8 mouse cellular contexts compared by ENCODE assay signal in the genomic region with DNA sequence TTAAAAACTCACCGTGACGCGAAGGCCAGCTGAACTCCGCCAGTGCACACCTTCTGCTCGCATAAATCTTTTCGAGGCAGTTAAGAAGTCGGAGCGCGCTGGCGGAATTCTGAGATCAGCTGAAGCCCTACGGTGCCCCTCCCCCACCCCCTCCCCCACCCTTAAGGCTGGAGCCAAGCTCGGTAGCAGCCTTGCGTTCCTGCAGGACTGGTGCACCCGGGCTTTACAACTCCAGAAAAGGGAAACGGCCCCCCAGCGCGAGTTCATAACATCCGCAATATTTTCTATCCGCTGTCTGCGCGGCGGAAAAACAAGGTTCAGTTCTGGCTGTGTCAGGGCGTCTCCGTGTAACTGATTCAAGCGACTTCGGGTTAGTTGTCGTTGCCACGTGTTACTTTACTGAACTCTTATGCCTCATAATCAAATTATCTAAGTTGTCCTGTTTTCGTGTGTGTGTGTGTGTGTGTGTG. TPM values are rescaled to one million over a fixed set of nuclear protein-coding genes. Genes with fewer than 3 reads are reported as not detected.
DNase-seq lines count a peak whose midpoint lies in the region; ATAC-seq and TF ChIP-seq lines count a peak whose summit lies in the region.

Gene Tgif1, minus strand, starts transcription at position 111 of the 470 bp plus-strand sequence.

- H3K4me2 ChIP-seq in limb, embryonic 14.5 days (replicated peaks; ENCODE audit: low read depth, low read length, severe bottlenecking), result peak within 1 kb of the TSS; percentile 76
- peak within 1 kb of the TSS; percentile 97 for H3K4me2 ChIP-seq in midbrain, embryonic 14.5 days (ENCODE audit: low read length)

- H3K27me3 ChIP-seq in forebrain, embryonic 10.5 days (ENCODE audit: poor library complexity, severe bottlenecking), result peaks cover 6% of the 10 kb centered on the region; the same call in 1 of the 2 replicates
- H3K27me3 ChIP-seq in limb, embryonic 14.5 days (ENCODE audit: control insufficient read depth, insufficient read depth, low read length), result no peaks in the 10 kb centered on the region
- H3K27me3 ChIP-seq in midbrain, embryonic 14.5 days (ENCODE audit: control insufficient read depth, insufficient read depth, low read length), result peaks cover 11% of the 10 kb centered on the region; the same call in 1 of the 2 replicates

- H3K4me3 ChIP-seq in forebrain, embryonic 10.5 days, result peak within 1 kb of the TSS; percentile 78
- H3K4me3 ChIP-seq in limb, embryonic 14.5 days (replicated peaks; ENCODE audit: low read length), result peak within 1 kb of the TSS; percentile 69
- H3K4me3 ChIP-seq in midbrain, embryonic 14.5 days (replicated peaks; ENCODE audit: low read depth, low read length), result peak within 1 kb of the TSS; percentile 53

- H3K36me3 ChIP-seq in forebrain, embryonic 10.5 days (replicated peaks), result no peaks in the 10 kb centered on the region
- H3K36me3 ChIP-seq in limb, embryonic 14.5 days (ENCODE audit: control insufficient read depth, insufficient read depth, low read length), result no peaks in the 10 kb centered on the region
- H3K36me3 ChIP-seq in midbrain, embryonic 14.5 days (ENCODE audit: control insufficient read depth, insufficient read depth, low read length), result no peaks in the 10 kb centered on the region

- peaks cover 49% of the 10 kb centered on the region for H3K4me1 ChIP-seq in forebrain, embryonic 10.5 days
- 0 out of 2 replicates have a peak, but pooled peaks cover 4% of the 10 kb centered on the region for H3K4me1 ChIP-seq in limb, embryonic 14.5 days (ENCODE audit: control insufficient read depth, insufficient read depth, low read length)
- peaks cover 37% of the 10 kb centered on the region for H3K4me1 ChIP-seq in midbrain, embryonic 14.5 days (ENCODE audit: control insufficient read depth, insufficient read depth, low read length)

- peak; percentile 69 to 75 for DNase-seq in CD8-positive naive resting alpha-beta T cell, adult 2 months (ENCODE audit: low read depth in 2 of 2, low spot score in 2 of 2)
- peak; percentile 79 for DNase-seq in T-cell, adult 2 months (ENCODE audit: low spot score)
- DNase-seq in forebrain, embryonic 10.5 days (ENCODE audit: extremely low spot score, low spot score), result peak; percentile 81
- DNase-seq in limb, embryonic 14.5 days (ENCODE audit: low spot score), result peak; percentile 70
- peak; percentile 76 for DNase-seq in midbrain, embryonic 14.5 days
- DNase-seq in testis, postnatal 10 days (ENCODE audit: low spot score), result peak; percentile 62
- no peak for DNase-seq in cerebellum, adult 18-20 months

- peak within 1 kb of the TSS; percentile 98 for H3K27ac ChIP-seq in forebrain, embryonic 10.5 days
- peak within 1 kb of the TSS; percentile 95 for H3K27ac ChIP-seq in limb, embryonic 14.5 days (replicated peaks; ENCODE audit: low read depth, low read length)
- H3K27ac ChIP-seq in midbrain, embryonic 14.5 days (replicated peaks; ENCODE audit: low read depth, low read length), result peak within 1 kb of the TSS; percentile 81

- no peak for ATAC-seq in hematopoietic stem cell, adult 5-6 weeks (replicated peaks in 1 of 2; ENCODE audit: insufficient read depth in 1 of 2, low FRiP score in 2 of 2, low TSS enrichment in 1 of 2, low read depth in 1 of 2, poor library complexity in 2 of 2, severe bottlenecking in 2 of 2)
- ATAC-seq in limb, embryonic 14.5 days (ENCODE audit: low FRiP score, low read depth), result peak; percentile 11
- ATAC-seq in midbrain, embryonic 14.5 days (ENCODE audit: low FRiP score, low TSS enrichment), result peak; percentile 25; the same call in 1 of the 2 replicates

- H3K9me3 ChIP-seq in forebrain, embryonic 10.5 days, result no peaks in the 10 kb centered on the region
- no peaks in the 10 kb centered on the region for H3K9me3 ChIP-seq in limb, embryonic 14.5 days (ENCODE audit: control insufficient read depth, low read length)
- H3K9me3 ChIP-seq in midbrain, embryonic 14.5 days (ENCODE audit: control insufficient read depth, low read length), result no peaks in the 10 kb centered on the region

- H3K9ac ChIP-seq in limb, embryonic 14.5 days (ENCODE audit: low read depth, low read length, severe bottlenecking), result peak within 1 kb of the TSS; percentile 85
- H3K9ac ChIP-seq in midbrain, embryonic 14.5 days (replicated peaks; ENCODE audit: low read length), result peak within 1 kb of the TSS; percentile 55

- no peak for TF ChIP-seq POLR2A in limb, embryonic 14.5 days (IDR thresholded peaks at IDR 0.05; ENCODE audit: borderline replicate concordance, extremely low read depth, insufficient read depth, insufficient read length)

- under 1% methylated on average over 29 of the region's 29 CpGs for WGBS in forebrain, embryonic 10.5 days
- 0% methylated on average over 29 of the region's 29 CpGs for WGBS in limb, embryonic 14.5 days
- 1% methylated on average over 29 of the region's 29 CpGs for WGBS in midbrain, embryonic 14.5 days

RNA-seq across cellular contexts. Expression of gene Tgif1, which starts in this region (rescaled TPM):
- 80.2 and 89.6 TPM in 2 replicates for polyA plus RNA-seq in forebrain, embryonic 10.5 days (2016; fragmentation: Nextera tagmentation; extraction: Ambion mirVana)
- total RNA-seq in hematopoietic stem cell, adult 5-6 weeks (2017), result 78.9 and 84.6 TPM in 2 replicates
- 64.8 and 76.2 TPM in 2 replicates for polyA plus RNA-seq in limb, embryonic 14.5 days (2012; rRNA removed)
- 52.7 and 64.6 TPM in 2 replicates for polyA plus RNA-seq in limb, embryonic 14.5 days (2014; fragmentation: Nextera tagmentation; extraction: Ambion mirVana)
- polyA plus RNA-seq in midbrain, embryonic 14.5 days (2014; fragmentation: Nextera tagmentation; extraction: Ambion mirVana), result 9.8 and 16.5 TPM in 2 replicates

Comparison
In these comparisons a context has a peak if more than half of its experiments do, and no peak if none do; other contexts are left out.
1. DNase-seq: peak in CD8-positive naive resting alpha-beta T cell, adult 2 months (2 of 2), T-cell, adult 2 months (single experiment), forebrain, embryonic 10.5 days (single experiment), limb, embryonic 14.5 days (single experiment), midbrain, embryonic 14.5 days (single experiment) and testis, postnatal 10 days (single experiment); none in cerebellum, adult 18-20 months (0 of 2).
2. ATAC-seq: peak in limb, embryonic 14.5 days (single experiment) and midbrain, embryonic 14.5 days (single experiment); none in hematopoietic stem cell, adult 5-6 weeks (0 of 2).
3. Peak in every context shown above with its lines, with median percentiles within 50 percentile points of each other: H3K27ac ChIP-seq and H3K4me3 ChIP-seq.